Mouse (Mus musculus) erythroid progenitor cell, adult 5-6 weeks (primary cell): ENCODE results near the gene Mgat5b. TPM values are rescaled to one million over a fixed set of nuclear protein-coding genes. Genes with fewer than 3 reads are reported as not detected.

Source experiments
- ATAC-seq: replicated peaks from 2 replicates; pipeline ENCODE4 v1.8.0; 2016; ENCODE audit warnings: moderate number of reproducible peaks, mild to moderate bottlenecking, moderate TSS enrichment, inconsistent platforms; ENCODE audit not compliant: poor library complexity, low FRiP score, severe bottlenecking
- total RNA-seq, 2 experiments: library from RNA; stranded (forward) in 1 of 2; stranded (reverse) in 1 of 2; fragments of 150-400 nt in 1 of 2; fragments of 186-747, 209-891 nt in 1 of 2; gene quantifications; 2 replicates each; pipeline versions ENCODE4 v1.2.3 to v1.2.4; 2015 to 2017; ENCODE audit warnings: low replicate concordance in 2 of 2

Mgat5b gene
- total RNA-seq, 2 experiments from 2014 or later: not detected

DNA sequence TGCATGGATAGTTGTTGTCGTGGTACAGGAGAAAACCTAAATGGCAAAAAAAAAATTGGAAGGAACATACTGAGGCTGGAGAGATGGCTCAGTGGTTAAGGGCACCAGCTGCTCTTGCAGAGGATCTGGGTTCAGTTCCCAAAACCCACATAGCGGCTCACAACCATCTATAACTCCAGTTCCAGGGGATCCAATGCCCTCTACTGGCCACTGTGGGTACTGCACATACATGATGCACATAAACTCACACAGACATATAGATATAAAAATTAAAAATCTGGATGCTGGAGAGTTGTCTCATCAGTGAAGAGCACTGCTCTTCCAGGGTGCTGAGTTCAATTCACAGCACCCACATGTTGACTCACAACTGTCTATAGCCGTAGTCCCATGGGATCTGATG lies 104.9 kb downstream of the Mgat5b start:
- no peak for ATAC-seq

DNA sequence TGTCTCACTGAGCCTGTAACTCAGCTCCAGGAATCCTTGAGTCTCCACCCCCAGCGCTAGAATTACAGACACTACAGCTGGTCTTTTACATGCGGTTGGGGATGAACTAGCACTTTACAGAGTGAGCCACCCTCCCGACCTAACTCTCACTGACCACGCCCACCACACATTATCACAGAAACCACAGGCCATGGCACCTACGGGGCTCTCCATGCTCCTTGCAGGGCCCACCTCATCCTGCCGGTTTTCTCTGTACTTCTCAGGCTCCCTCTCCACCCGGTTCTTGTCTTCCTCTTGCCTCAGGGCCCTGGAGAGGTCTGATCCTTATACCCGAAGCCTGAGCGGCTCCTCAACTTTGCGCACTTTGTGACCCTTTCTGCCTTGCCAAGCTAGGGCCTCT lies 109.0 kb downstream of the Mgat5b start:
- ATAC-seq: no peak

DNA sequence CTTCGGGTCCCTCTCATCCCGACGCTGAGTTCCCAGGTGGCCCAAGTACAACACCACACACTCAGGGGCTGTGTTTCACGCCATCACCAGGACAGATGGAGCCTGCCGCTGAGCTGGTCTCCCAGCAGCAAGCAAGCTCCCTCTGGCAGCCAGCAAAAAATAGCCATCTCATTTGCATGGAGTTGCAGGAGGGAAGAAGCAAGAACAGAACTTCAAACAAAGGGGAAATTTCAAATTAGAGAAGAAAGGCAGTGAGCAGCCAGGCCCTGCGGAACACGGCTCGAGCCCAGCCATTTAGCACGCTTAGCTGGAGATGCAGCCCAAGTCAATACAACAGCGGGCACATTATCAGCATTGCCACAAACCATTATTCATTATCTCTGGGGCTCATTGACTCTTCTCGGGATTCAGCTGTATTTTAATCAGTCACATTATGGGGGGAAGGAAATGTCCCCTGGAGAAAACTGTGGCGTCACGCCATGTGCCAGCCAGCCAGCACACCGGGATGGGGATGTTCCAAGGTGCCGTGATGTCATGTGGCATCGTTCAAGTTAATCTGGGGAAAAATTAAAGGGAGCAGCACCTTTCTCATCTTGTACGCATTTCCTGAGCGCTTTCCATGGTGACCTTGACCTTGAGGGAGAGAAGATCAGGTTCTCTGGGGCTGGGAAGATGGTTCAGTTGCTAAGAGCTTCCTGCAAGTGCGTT lies 110.4 kb downstream of the Mgat5b start:
- ATAC-seq: no peak

DNA sequence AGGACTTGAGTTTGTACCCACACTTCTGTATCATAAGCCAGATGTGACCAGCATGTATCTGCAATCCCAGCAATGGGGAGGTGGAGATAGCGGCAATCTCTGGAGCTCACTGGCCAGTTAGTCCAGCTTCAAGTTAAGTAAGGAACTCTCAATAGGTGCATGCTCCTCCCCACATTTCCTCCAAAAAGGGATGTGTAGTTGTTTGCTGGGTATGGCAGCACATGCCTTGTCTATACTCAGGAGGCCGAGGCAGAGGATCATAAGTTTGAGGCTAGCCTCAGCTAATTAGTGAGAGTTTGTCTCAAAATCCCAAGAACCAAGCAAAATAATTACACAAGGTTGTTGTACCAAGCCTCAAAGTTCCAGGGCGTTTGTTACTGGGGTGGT lies 110.9 kb downstream of the Mgat5b start:
- ATAC-seq: no peak

DNA sequence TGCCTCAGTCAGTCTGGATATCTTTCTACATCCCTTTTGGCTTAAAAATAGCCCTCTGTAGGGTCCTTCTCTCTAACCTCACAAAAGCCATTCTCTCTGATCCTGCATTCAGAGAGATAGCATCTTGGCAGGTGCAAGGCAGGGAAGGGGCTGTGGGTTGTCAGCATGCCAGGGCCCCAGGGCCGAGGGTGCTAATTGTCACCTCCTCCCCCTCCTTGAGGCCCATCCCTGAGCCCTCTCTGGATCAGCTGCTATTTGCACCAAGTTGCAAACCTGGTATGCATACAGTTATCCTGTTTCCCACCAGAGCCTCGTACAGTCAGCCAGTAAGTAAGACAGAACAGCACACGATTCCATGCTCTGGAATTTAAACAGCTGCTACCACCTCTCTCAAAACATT lies 111.4 kb downstream of the Mgat5b start:
- ATAC-seq: no peak

- no peak for ATAC-seq
Observed at GRCm38 (mm10) chr11:117030471-117031101, 111.9 kb downstream of the Mgat5b start.

- ATAC-seq: no peak
Observed at GRCm38 (mm10) chr11:117031249-117031648, 112.6 kb downstream of the Mgat5b start.

DNA sequence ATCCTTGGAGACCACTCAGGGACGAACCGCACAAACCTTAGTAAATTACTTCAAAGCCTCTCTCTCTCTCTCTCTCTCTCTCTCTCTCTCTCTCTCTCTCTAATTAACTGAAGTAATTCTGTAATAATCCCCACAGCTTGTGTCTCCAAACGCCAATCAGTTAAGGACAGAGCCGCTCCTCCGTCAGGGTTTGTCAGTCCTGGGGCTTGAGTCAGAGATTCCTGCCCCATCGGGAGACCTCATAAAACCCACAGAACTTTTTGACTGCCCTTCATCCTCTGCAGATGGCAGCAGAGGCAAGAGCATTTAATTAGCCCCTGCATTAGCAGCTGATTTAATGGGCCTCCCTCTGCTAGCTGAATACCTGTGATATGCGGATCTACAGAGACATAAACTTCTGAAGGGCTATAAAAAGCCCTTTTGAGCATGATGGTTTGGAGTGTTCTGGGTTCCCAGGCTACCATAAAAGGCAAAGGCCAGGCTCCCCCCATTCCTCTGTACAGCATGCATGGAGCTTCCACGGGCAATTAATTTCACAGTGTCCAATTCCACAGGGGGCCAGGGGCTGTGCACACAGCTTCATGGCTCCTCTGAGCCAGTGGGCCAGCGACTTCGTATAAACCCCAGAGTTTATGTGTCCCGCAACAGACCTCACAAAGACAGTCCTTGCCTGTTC lies 117.1 kb downstream of the Mgat5b start:
- no peak for ATAC-seq

Other genes starting within 250 kb of the Mgat5b start
- gene St6galnac1, start 143.4 kb upstream of the Mgat5b start, total RNA-seq (2015; ENCODE audit: low replicate concordance): not detected in 2 replicates
- not detected in 2 replicates for gene St6galnac1, start 143.4 kb upstream of the Mgat5b start, total RNA-seq (2017; ENCODE audit: low replicate concordance)
- not detected in 2 replicates for gene Mxra7, start 90.8 kb upstream of the Mgat5b start, total RNA-seq (2015; ENCODE audit: low replicate concordance)
- 0.13 TPM in 1 of 2 replicates, not detected in the other for gene Mxra7, start 90.8 kb upstream of the Mgat5b start, total RNA-seq (2017; ENCODE audit: low replicate concordance)
- 27.4 and 60.4 TPM in 2 replicates for gene Mettl23, start 75.6 kb upstream of the Mgat5b start, total RNA-seq (2015; ENCODE audit: low replicate concordance)
- gene Mettl23, start 75.6 kb upstream of the Mgat5b start, total RNA-seq (2017; ENCODE audit: low replicate concordance): 17.8 and 18.4 TPM in 2 replicates
- gene Jmjd6, start 75.4 kb upstream of the Mgat5b start, total RNA-seq (2015; ENCODE audit: low replicate concordance): 5.4 and 18.0 TPM in 2 replicates
- 5.1 and 10.8 TPM in 2 replicates for gene Jmjd6, start 75.4 kb upstream of the Mgat5b start, total RNA-seq (2017; ENCODE audit: low replicate concordance)
- gene Mfsd11, start 66.4 kb upstream of the Mgat5b start, total RNA-seq (2015; ENCODE audit: low replicate concordance): 6.8 and 34.8 TPM in 2 replicates
- gene Mfsd11, start 66.4 kb upstream of the Mgat5b start, total RNA-seq (2017; ENCODE audit: low replicate concordance): 7.6 and 15.8 TPM in 2 replicates
- 911 and 1,279 TPM in 2 replicates for gene Srsf2, start 65.8 kb upstream of the Mgat5b start, total RNA-seq (2015; ENCODE audit: low replicate concordance)
- gene Srsf2, start 65.8 kb upstream of the Mgat5b start, total RNA-seq (2017; ENCODE audit: low replicate concordance): 284 and 388 TPM in 2 replicates
- 27.4 and 32.3 TPM in 2 replicates for gene Sec14l1, start 196.3 kb downstream of the Mgat5b start, total RNA-seq (2015; ENCODE audit: low replicate concordance)
- 41.3 and 44.3 TPM in 2 replicates for gene Sec14l1, start 196.3 kb downstream of the Mgat5b start, total RNA-seq (2017; ENCODE audit: low replicate concordance)